Comparison of ENCODE assay signal across 30 mouse cellular contexts in genomic region chr2:171986686-171987085, GRCm38 (mm10). TPM values are rescaled to one million over a fixed set of nuclear protein-coding genes. Genes with fewer than 3 reads are reported as not detected.
A peak's percentile ranks its signal among the peaks of the same experiment; 100 is the strongest.
DNase-seq lines count a peak whose midpoint lies in the region; ATAC-seq and TF ChIP-seq lines count a peak whose summit lies in the region.
"Had no signal": no experiment of that assay in that cellular context is flagged by ENCODE, and none has a peak within 500 bp of the region (broad histone marks: within the 10 kb centered on the region; RNA-seq: fewer than 3 reads in every experiment).

No protein-coding gene starts in this region.

- DNase-seq in forebrain, embryonic 11.5 days (ENCODE audit: low spot score) = no peak
- DNase-seq in midbrain, embryonic 11.5 days (ENCODE audit: low spot score, missing footprints) = peak; percentile 85
- peak; percentile 23 for DNase-seq in brain, embryonic 14.5 days (ENCODE audit: low read depth)
- peak; percentile 52 for DNase-seq in retina, postnatal 1 day
- DNase-seq in right cerebral cortex, postnatal 36 days (ENCODE audit: low spot score in 2 of 2) = no peak
- DNase-seq: adrenal gland, adult 8-10 months; cerebellum, adult 8-10 months; cerebellum, postnatal 25 days; gastrocnemius, postnatal 14 days; heart, adult 11 months; kidney, adult 18-20 months; kidney, postnatal 25 days; right cerebral cortex, adult 18-20 months; right cerebral cortex, postnatal 4 days; thymus, adult 2 months; thymus, postnatal 36 days had no signal

- no peaks in the 10 kb centered on the region for H3K36me3 ChIP-seq in forebrain, embryonic 11.5 days (ENCODE audit: control insufficient read depth, insufficient read depth, low read length)
- H3K36me3 ChIP-seq in forebrain, embryonic 15.5 days = no peaks in the 10 kb centered on the region
- no peaks in the 10 kb centered on the region for H3K36me3 ChIP-seq in midbrain, embryonic 11.5 days (ENCODE audit: control insufficient read depth, insufficient read depth, low read length)
- H3K36me3 ChIP-seq in midbrain, embryonic 13.5 days = no peaks in the 10 kb centered on the region
- H3K36me3 ChIP-seq: heart, embryonic 10.5 days; heart, embryonic 15.5 days; hindbrain, embryonic 15.5 days; kidney, embryonic 15.5 days; limb, embryonic 13.5 days; lung, embryonic 15.5 days; neural tube, embryonic 13.5 days had no signal

- 0 out of 2 replicates have a peak, but pooled peaks have one; percentile 27 for ATAC-seq in forebrain, embryonic 11.5 days (replicated peaks; ENCODE audit: low FRiP score)
- no peak for ATAC-seq in forebrain, embryonic 15.5 days (replicated peaks)
- ATAC-seq in midbrain, embryonic 11.5 days (ENCODE audit: low FRiP score) = peak; percentile 61
- ATAC-seq in midbrain, embryonic 13.5 days = no peak
- ATAC-seq: CD4-positive, CD25-positive, alpha-beta regulatory T cell, adult 4 months; inflammation-experienced regulatory T-cells, adult 6 months had no signal

- no peak overlapping the region for H3K4me3 ChIP-seq in forebrain, embryonic 11.5 days (ENCODE audit: low read depth, low read length)
- H3K4me3 ChIP-seq in forebrain, embryonic 15.5 days = no peak overlapping the region
- no peak overlapping the region for H3K4me3 ChIP-seq in midbrain, embryonic 11.5 days (ENCODE audit: low read depth, low read length)
- no peak overlapping the region for H3K4me3 ChIP-seq in midbrain, embryonic 13.5 days (replicated peaks)
- H3K4me3 ChIP-seq: heart, embryonic 10.5 days; heart, embryonic 15.5 days; hindbrain, embryonic 15.5 days; kidney, embryonic 15.5 days; left cerebral cortex, adult 2 months; limb, embryonic 13.5 days; lung, embryonic 15.5 days; neural tube, embryonic 13.5 days had no signal

- no peaks in the 10 kb centered on the region for H3K9me3 ChIP-seq in forebrain, embryonic 11.5 days (ENCODE audit: control insufficient read depth, low read length)
- H3K9me3 ChIP-seq in forebrain, embryonic 15.5 days = no peaks in the 10 kb centered on the region
- H3K9me3 ChIP-seq in midbrain, embryonic 11.5 days (ENCODE audit: control insufficient read depth, low read length) = no peaks in the 10 kb centered on the region
- H3K9me3 ChIP-seq in midbrain, embryonic 13.5 days = no peaks in the 10 kb centered on the region
- H3K9me3 ChIP-seq: heart, embryonic 10.5 days; heart, embryonic 15.5 days; hindbrain, embryonic 15.5 days; kidney, embryonic 15.5 days; limb, embryonic 13.5 days; lung, embryonic 15.5 days; neural tube, embryonic 13.5 days had no signal

- H3K27me3 ChIP-seq in forebrain, embryonic 11.5 days (ENCODE audit: control insufficient read depth, insufficient read depth, low read length) = no peaks in the 10 kb centered on the region
- no peaks in the 10 kb centered on the region for H3K27me3 ChIP-seq in forebrain, embryonic 15.5 days
- no peaks in the 10 kb centered on the region for H3K27me3 ChIP-seq in midbrain, embryonic 11.5 days (ENCODE audit: control insufficient read depth, insufficient read depth, low read length)
- H3K27me3 ChIP-seq in midbrain, embryonic 13.5 days = no peaks in the 10 kb centered on the region
- H3K27me3 ChIP-seq: heart, embryonic 15.5 days; hindbrain, embryonic 15.5 days; kidney, embryonic 15.5 days; limb, embryonic 13.5 days; lung, embryonic 15.5 days; neural tube, embryonic 13.5 days had no signal

- H3K4me1 ChIP-seq in forebrain, embryonic 11.5 days (replicated peaks; ENCODE audit: control insufficient read depth, insufficient read depth, low read length) = peaks cover 4% of the 10 kb centered on the region; the same call in 1 of the 2 replicates
- H3K4me1 ChIP-seq in forebrain, embryonic 15.5 days = peaks cover 6% of the 10 kb centered on the region
- peaks cover 9% of the 10 kb centered on the region for H3K4me1 ChIP-seq in midbrain, embryonic 11.5 days (ENCODE audit: control insufficient read depth, insufficient read depth, low read length)
- peaks cover 18% of the 10 kb centered on the region for H3K4me1 ChIP-seq in midbrain, embryonic 13.5 days (replicated peaks)
- H3K4me1 ChIP-seq: heart, embryonic 10.5 days; heart, embryonic 15.5 days; hindbrain, embryonic 15.5 days; kidney, embryonic 15.5 days; lung, embryonic 15.5 days; neural tube, embryonic 13.5 days had no signal

- no peak overlapping the region for H3K4me2 ChIP-seq in forebrain, embryonic 11.5 days (ENCODE audit: low read depth, low read length, severe bottlenecking)
- no peak overlapping the region for H3K4me2 ChIP-seq in forebrain, embryonic 15.5 days (replicated peaks)
- no peak overlapping the region for H3K4me2 ChIP-seq in midbrain, embryonic 11.5 days
- no peak overlapping the region for H3K4me2 ChIP-seq in midbrain, embryonic 13.5 days (replicated peaks)
- H3K4me2 ChIP-seq: heart, embryonic 15.5 days; hindbrain, embryonic 15.5 days; kidney, embryonic 15.5 days; limb, embryonic 13.5 days; liver, embryonic 11.5 days; lung, embryonic 15.5 days; neural tube, embryonic 13.5 days had no signal

- no peak for TF ChIP-seq CTCF in brain, embryonic 14.5 days (IDR thresholded peaks at IDR 0.05; ENCODE audit: borderline replicate concordance, extremely low read depth, insufficient read depth, insufficient read length)

- WGBS in forebrain, embryonic 11.5 days = 17% methylated on average over 6 of the region's 6 CpGs
- 26% methylated on average over 6 of the region's 6 CpGs for WGBS in forebrain, embryonic 15.5 days
- 15% methylated on average over 6 of the region's 6 CpGs for WGBS in midbrain, embryonic 11.5 days
- WGBS in midbrain, embryonic 13.5 days = 26% methylated on average over 6 of the region's 6 CpGs

- no peak for TF ChIP-seq POLR2A in brain, embryonic 14.5 days (IDR thresholded peaks at IDR 0.05; ENCODE audit: borderline replicate concordance, extremely low read depth, insufficient read depth, insufficient read length, poor library complexity, severe bottlenecking)

- H3K9ac ChIP-seq in forebrain, embryonic 11.5 days (ENCODE audit: low read length) = no peak overlapping the region
- H3K9ac ChIP-seq in forebrain, embryonic 15.5 days (replicated peaks) = no peak overlapping the region
- no peak overlapping the region for H3K9ac ChIP-seq in midbrain, embryonic 11.5 days (ENCODE audit: low read length)
- H3K9ac ChIP-seq in midbrain, embryonic 13.5 days (replicated peaks) = no peak overlapping the region
- H3K9ac ChIP-seq: heart, embryonic 15.5 days; hindbrain, embryonic 15.5 days; kidney, embryonic 15.5 days; limb, embryonic 13.5 days; lung, embryonic 15.5 days; neural tube, embryonic 13.5 days had no signal

- no peak overlapping the region for H3K27ac ChIP-seq in forebrain, embryonic 11.5 days (ENCODE audit: low read depth, low read length)
- H3K27ac ChIP-seq in forebrain, embryonic 15.5 days (replicated peaks) = no peak overlapping the region
- peak overlapping the region; percentile 3; the same call in 1 of the 2 replicates for H3K27ac ChIP-seq in midbrain, embryonic 11.5 days (ENCODE audit: low read depth, low read length)
- no peak overlapping the region for H3K27ac ChIP-seq in midbrain, embryonic 13.5 days
- H3K27ac ChIP-seq: heart, embryonic 10.5 days; heart, embryonic 15.5 days; hindbrain, embryonic 15.5 days; kidney, embryonic 15.5 days; left cerebral cortex, adult 2 months; limb, embryonic 13.5 days; lung, embryonic 15.5 days; neural tube, embryonic 13.5 days had no signal

RNA-seq across cellular contexts. Expression of gene Cbln4, which starts 56.6 kb away (rescaled TPM):
- polyA plus RNA-seq in forebrain, embryonic 11.5 days (2014; fragmentation: Nextera tagmentation; extraction: Ambion mirVana) = 0.96 and 1.6 TPM in 2 replicates
- polyA plus RNA-seq in forebrain, embryonic 15.5 days (2015; fragmentation: Nextera tagmentation; extraction: Ambion mirVana) = 8.4 and 10.8 TPM in 2 replicates
- polyA plus RNA-seq in midbrain, embryonic 11.5 days (2014; fragmentation: Nextera tagmentation; extraction: Ambion mirVana) = 0.80 and 1.2 TPM in 2 replicates
- polyA plus RNA-seq in midbrain, embryonic 13.5 days (2015; fragmentation: Nextera tagmentation; extraction: Ambion mirVana) = 14.5 and 18.1 TPM in 2 replicates
- 11.5 and 15.8 TPM in 2 replicates for polyA plus RNA-seq in brain, embryonic 14.5 days (2012; rRNA removed)
- polyA plus RNA-seq: spleen, adult 2 months; thymus, adult 2 months had no signal

Comparison
In these comparisons a context has a peak if more than half of its experiments do, and no peak if none do; other contexts are left out.
1. ATAC-seq: peak in forebrain, embryonic 11.5 days (single experiment) and midbrain, embryonic 11.5 days (single experiment); none in forebrain, embryonic 15.5 days (single experiment) and midbrain, embryonic 13.5 days (single experiment).
2. DNase-seq: peak in midbrain, embryonic 11.5 days (single experiment), brain, embryonic 14.5 days (single experiment) and retina, postnatal 1 day (single experiment); none in forebrain, embryonic 11.5 days (single experiment) and right cerebral cortex, postnatal 36 days (0 of 2).